In genomic region chr19:24201848-24202247, GRCm38 (mm10) we compare ENCODE assay signal across 18 mouse cellular contexts.
"Had no signal": no experiment of that assay in that cellular context is flagged by ENCODE, and none has a peak within 500 bp of the region (broad histone marks: within the 10 kb centered on the region; RNA-seq: fewer than 3 reads in every experiment).

No protein-coding gene starts in this region.

- DNase-seq: liver, postnatal 0 days; lung, adult 2 months; lung, postnatal 14 days; lung, postnatal 36 days; midbrain, embryonic 14.5 days; right cerebral cortex, postnatal 25 days; right cerebral cortex, postnatal 4 days; spleen, adult 18-20 months; thymus, adult 18-20 months; thymus, postnatal 14 days; thymus, postnatal 36 days had no signal

- H3K4me1 ChIP-seq: lung, embryonic 15.5 days; megakaryocyte, embryonic 14.5 days; midbrain, embryonic 12.5 days; neural tube, embryonic 12.5 days had no signal

- H3K9ac ChIP-seq: liver, postnatal 0 days; lung, embryonic 15.5 days; midbrain, embryonic 12.5 days; neural tube, embryonic 12.5 days had no signal

- H3K4me2 ChIP-seq: lung, embryonic 15.5 days; midbrain, embryonic 12.5 days; neural tube, embryonic 12.5 days had no signal

- H3K4me3 ChIP-seq: lung, embryonic 15.5 days; megakaryocyte, embryonic 14.5 days; midbrain, embryonic 12.5 days; neural tube, embryonic 12.5 days had no signal

- H3K27ac ChIP-seq: lung, embryonic 15.5 days; macrophage; midbrain, embryonic 12.5 days; neural tube, embryonic 12.5 days had no signal

- ATAC-seq: liver, postnatal 0 days; lung, postnatal 0 days; midbrain, embryonic 16.5 days had no signal

- H3K27me3 ChIP-seq: lung, embryonic 15.5 days; midbrain, embryonic 12.5 days; neural tube, embryonic 12.5 days had no signal

- H3K36me3 ChIP-seq: lung, embryonic 15.5 days; midbrain, embryonic 12.5 days; neural tube, embryonic 12.5 days had no signal

- H3K9me3 ChIP-seq: lung, embryonic 15.5 days; megakaryocyte, embryonic 14.5 days; midbrain, embryonic 12.5 days; neural tube, embryonic 12.5 days had no signal
